Mouse (Mus musculus): ENCODE measurements at regions not wholly inside any gene's neighbourhood (a gene's known extent, or its start where the extent isn't known, plus 50 kb on each side); places are given as distances from the start of the nearest gene placed in this dataset.

GRCm38 (mm10) chr17:50418863-50419383 lies 90.3 kb upstream of the Plcl2 start:
- TF ChIP-seq CTCF (IDR thresholded peaks at IDR 0.05; ENCODE audit: low read depth) (peak; percentile 51), EP300 (IDR thresholded peaks at IDR 0.05; ENCODE audit: low read depth) (no peak)
